Mouse (Mus musculus) thymus, postnatal 0 days (tissue): ENCODE data around the gene Nacc2. TPM values are rescaled to one million over a fixed set of nuclear protein-coding genes. Genes with fewer than 3 reads are reported as not detected.
A peak's percentile ranks its signal among the peaks of the same experiment; 100 is the strongest.

ENCODE experiments used
- DNase-seq: peaks from one replicate; pipeline ENCODE4 v3.0.0-alpha.2; 2015; ENCODE audit warnings: low spot score
- polyA plus RNA-seq: library from polyadenylated mRNA; unstranded; fragments of >200 nt; fragmentation: Nextera tagmentation; extraction: Ambion mirVana; gene quantifications from 2 replicates; pipeline ENCODE4 v1.2.1, GENCODE M21; 2015

Gene Nacc2
- polyA plus RNA-seq, 1 experiment from 2014 or later, result 2.2 TPM

- no peak for DNase-seq
Measured at GRCm38 (mm10) chr2:26056226-26056625, 66.8 kb downstream of the Nacc2 start.

GRCm38 (mm10) chr2:26055747-26056102 is 67.3 kb downstream of the Nacc2 start:
- DNase-seq, result no peak

DNA sequence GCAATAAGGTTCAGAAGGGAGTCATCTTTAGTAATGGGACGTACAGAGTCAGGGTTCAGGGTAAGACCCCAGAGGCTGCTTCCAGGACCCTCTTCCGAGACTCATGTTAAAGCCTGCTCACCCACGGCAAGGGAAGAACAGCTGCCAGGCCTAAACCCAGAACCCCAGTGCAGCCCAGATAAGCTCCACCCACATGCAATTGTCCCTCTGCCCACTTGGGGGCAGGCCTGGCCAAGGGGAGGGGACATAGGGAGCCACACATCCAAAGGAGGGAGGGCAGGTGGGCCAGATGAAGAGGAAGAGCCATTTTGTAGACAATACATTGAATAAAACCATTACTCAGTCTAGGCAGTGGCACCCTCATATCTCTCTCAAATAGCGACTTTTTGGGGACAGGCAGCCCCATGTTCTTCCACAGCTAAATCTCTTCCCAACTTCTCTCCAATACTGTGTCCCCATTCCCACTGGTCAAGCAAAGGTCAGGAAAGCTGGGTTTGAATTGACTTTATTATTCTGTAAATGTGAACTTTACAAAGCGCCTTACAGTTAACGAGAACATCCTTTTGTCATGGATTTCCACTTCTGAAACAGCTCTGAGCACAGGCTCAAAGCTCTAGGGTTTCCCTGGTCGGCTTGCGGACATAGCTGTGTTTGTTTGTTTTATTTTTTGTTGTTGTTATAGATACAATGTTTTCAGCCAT is 67.8 kb downstream of the Nacc2 start:
- peak; percentile 66 for DNase-seq

DNA sequence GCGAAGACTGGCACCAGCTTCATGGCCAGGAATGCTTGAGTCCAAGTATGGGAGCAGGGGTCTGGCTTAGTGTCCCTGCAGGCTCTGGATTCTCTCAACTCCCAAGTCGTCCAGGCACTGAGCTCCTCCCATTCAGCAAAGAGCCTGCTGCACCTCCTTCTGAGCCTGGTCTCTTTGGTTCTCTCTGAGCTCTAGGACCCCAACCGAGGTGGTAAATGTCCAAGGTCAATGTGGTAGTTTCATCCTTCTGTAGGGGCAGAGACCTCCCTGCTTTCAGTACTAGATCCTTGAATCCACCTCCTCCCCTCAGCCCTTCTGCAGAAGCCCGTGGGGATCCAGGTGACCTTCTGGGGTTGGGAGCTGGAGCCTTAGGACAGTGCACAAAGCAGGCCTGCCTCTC is 70.2 kb downstream of the Nacc2 start:
- DNase-seq, result no peak

DNA sequence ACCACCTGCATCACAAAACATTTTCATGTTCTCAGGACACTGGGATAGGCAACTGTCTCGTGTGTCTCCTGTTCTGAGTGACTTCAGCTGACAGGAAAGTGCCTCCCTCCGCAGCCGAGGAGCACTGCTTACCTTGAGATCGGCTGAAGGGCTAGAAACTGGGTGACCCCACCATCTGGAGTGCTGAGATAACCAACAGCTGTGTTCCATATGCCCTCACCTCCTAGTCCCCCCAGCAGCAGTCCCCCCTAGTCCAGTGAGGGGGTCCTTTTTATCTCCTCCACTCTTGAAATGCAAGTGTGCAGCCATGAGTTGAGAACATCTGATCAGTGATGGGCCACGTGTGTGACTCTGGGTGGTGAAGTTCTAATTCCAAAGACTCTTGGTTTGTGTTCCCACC is 74.2 kb downstream of the Nacc2 start:
- no peak for DNase-seq

- DNase-seq, result no peak
Measured at GRCm38 (mm10) chr2:26044216-26044615, 78.8 kb downstream of the Nacc2 start.

GRCm38 (mm10) chr2:26042603-26043002 is 80.4 kb downstream of the Nacc2 start:
- no peak for DNase-seq

DNA sequence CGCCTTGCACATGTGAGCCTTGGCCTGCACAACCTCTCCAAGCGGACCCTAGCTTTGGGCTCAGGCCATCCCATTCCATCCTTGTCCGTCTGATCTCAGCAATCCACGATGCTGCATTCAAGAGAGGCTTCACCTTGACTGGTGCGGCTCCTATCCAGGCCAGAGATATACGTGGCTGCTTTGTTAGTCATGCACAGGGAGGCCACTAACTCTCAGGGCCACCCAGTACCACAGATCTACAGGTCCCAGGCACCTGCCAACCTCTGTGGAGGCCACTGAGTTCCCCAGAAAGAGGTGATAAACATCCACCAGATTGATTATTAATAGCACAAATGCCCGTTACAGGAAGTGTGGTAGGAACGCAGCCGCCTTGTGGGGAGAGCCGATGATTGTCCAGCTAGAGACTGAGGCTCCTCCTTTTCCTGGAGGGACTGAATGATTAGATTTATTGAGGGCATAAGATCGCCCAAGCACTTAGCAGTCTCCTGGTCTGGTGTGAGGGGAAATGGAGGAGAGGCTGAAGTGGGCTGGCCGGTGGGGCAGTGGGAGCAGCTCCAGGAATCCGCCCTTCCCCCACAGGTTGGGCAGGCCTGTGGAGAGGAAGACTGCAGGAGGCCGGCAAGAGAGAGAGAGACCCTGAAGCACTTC is 81.7 kb downstream of the Nacc2 start:
- DNase-seq, result no peak

DNA sequence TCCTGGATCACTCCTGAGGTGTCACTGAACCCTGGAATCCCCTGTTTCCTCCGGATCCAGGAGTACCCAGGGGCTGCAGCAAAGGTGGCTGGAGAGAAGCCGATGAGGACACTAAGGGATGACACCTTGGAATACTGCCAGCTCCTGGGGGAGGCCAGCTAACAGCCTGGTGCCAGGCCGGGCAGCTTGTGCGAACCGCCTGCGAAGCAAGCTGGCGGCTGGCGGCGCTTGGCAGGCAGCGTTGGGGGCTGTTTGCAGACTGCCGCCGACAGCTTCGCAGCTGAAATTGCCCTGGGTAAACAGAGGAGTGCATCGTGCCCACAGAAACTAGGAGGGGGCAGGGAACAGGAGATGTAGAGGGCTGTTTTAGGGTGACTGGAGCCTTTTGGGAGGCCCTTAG is 83.1 kb downstream of the Nacc2 start:
- no peak for DNase-seq

GRCm38 (mm10) chr2:26037386-26037785 is 85.6 kb downstream of the Nacc2 start:
- no peak for DNase-seq

GRCm38 (mm10) chr2:26034344-26035050 is 88.5 kb downstream of the Nacc2 start:
- no peak for DNase-seq

GRCm38 (mm10) chr2:26030288-26030687 is 92.7 kb downstream of the Nacc2 start:
- no peak for DNase-seq

DNA sequence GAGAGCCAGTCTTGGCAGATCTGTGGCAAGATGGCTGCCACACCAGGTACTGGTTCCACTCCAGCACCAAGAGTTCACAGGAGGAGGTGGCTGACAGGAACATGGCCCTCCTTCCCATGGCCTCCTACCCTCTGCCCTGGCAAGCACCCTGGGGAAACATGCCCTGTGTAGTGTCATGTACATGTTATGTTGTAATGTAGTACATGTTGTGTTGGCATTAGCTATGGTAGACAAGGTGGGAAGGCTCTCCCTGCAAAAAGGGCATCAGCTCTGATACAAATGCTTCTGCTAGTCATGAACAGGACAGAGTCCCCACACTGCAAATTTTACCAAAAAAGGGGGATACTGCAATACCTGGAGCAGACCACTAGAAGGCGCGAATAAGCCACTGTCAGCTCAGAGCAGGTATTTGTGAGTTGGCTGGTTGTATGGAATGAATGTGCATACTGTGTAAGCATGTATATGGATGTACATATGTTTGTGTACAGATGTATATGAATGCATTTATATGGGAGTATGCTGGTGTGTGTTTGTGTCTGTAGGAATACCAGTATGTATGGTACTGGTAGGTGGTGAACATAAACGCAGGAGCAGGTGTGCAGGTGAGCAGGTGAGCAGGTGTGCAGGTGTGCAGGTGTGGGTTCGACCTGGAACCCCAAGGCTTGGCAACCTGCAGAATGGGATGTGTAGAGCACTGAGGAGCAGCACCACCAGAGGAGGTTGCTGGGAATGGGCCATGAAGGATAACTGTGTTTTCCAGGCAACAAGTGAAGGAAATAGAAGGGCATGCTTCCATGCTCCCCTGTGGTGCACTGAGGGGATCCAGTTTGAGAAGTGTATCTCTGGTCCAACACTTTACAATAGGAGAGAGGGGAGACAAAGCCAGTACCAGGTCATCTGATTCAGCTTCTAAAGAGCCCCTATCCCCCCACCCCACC is 98.6 kb downstream of the Nacc2 start:
- peak; percentile 62 for DNase-seq

- DNase-seq, result no peak
Measured at GRCm38 (mm10) chr2:26022626-26023025, 100.4 kb downstream of the Nacc2 start.

GRCm38 (mm10) chr2:26022258-26022565 is 100.8 kb downstream of the Nacc2 start:
- DNase-seq, result no peak

DNA sequence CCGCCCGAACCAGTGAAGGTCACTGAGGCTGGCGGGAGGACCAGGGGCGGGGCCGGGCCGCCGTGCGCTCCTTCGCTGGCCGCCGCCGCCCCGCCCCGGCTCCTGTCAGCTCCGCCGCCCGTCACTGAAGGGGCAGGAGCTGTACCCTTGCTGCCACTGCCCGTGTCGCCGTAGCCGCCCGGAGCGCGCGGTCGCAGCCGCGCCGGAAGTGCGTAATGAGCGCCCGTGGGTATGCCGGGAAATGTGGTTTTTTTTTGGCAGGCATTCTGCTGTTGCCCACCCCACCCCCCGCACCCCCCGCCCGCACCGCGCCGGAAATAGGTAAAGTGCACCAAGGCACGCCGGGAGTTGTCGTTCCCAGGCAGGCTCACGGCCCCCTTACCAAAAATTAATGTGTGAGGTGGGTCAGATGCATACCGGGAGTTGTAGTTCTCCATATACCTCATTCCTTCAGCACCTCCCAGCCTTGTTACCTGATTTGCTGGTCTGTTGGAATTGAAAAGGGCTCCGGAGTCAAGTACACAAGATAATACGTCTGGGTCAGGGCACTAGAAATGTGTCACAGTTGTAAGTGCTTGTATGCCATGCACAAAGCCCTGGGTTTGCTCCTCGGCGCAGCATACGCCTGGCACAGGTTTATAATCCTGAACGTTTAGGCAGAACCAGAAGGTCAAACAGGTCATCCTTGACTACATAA is 101.3 kb downstream of the Nacc2 start, which contains the start of gene Ubac1:
Gene Ubac1, minus strand, starts transcription at position 187 of the 697 bp plus-strand sequence.
- peak; percentile 92 for DNase-seq

- DNase-seq, result peak; percentile 53
Measured at GRCm38 (mm10) chr2:26020714-26021560, 102.1 kb downstream of the Nacc2 start.

DNA sequence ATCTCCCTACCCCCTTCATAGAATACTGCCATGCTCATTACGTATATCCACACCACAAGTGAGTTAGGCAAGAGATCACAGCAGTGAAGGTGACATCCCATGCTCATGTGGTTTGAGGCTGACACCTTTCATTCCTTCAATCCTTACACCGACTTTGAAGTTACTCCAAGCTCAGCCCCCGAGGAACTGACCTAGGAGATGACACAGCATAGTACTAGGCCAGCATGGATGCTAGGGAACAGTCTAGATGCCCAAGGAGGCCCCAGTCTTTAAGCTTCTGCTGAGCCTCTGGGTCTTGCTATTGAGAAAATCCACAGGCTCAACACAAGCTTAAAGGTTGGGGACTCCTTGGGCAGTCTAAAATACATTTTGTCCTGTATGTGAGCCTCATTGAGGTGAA is 103.1 kb downstream of the Nacc2 start:
- DNase-seq, result no peak

DNA sequence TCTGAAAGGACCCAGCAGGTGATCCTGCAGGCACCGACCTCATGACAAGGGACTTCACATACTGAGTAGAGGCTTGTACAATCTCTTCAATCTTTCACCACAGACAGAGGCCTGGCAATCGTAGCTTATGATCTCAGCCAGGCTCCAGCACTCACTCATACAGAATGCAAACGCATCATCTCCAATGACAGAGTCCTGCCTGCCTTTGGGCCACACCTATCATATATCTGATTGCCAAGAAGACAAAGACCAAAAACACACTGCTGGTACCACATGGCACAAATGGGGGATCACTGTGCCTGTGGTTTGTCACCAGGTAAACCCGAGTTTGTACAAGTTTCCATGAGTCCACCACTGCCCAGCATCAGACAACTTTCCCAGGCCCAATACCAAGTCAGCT is 105.7 kb downstream of the Nacc2 start:
- DNase-seq, result no peak

DNA sequence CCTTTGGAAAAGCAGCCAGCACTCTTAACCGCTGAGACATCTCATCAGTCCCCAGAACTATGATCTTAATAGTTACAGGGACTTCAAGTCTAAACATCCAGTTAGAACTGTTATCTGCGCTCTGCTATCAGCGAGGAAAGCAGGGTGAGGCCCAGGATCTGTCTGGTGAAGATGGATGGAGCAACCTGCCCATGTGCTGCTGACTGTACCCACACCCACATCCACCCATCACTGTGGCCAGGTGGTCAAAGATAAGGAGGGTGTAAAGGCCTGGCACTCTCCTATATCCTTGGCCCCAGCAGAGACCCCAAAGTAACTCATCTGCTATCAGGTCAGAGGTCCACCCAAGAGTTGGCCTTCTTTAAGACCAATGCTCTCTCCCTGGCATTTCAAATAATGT is 109.3 kb downstream of the Nacc2 start:
- no peak for DNase-seq
